Mouse (Mus musculus): ENCODE measurements around the gene Gid4. TPM values are rescaled to one million over a fixed set of nuclear protein-coding genes. Genes with fewer than 3 reads are reported as not detected.
A peak's percentile ranks its signal among the peaks of the same experiment; 100 is the strongest.

Gid4 gene
- total and polyA plus RNA-seq, 2 experiments from 2014 or later: 11.8 to 20.6 TPM

GRCm38 (mm10) chr11:60417717-60418472 lies 950 bp downstream of the Gid4 start, which contains the start of gene Atpaf2:
TSS of gene Atpaf2 (minus strand) at chr11:60418457.
- DNase-seq (ENCODE audit: low spot score): peak; percentile 12
- no peaks in the 10 kb centered on the region for H3K36me3 ChIP-seq (replicated peaks; ENCODE audit: control insufficient read depth, insufficient read depth, low read length)
- peak within 1 kb of the TSS; percentile 72 for H3K9ac ChIP-seq (replicated peaks; ENCODE audit: low read depth, low read length)
- 2% methylated on average over 35 of the region's 39 CpGs for WGBS
- H3K4me2 ChIP-seq (ENCODE audit: low read depth, low read length): peak within 1 kb of the TSS; percentile 96
- H3K9me3 ChIP-seq (replicated peaks; ENCODE audit: control insufficient read depth, low read length): no peaks in the 10 kb centered on the region
- no peaks in the 10 kb centered on the region for H3K27me3 ChIP-seq (ENCODE audit: control insufficient read depth, insufficient read depth, low read length)
- H3K4me3 ChIP-seq (ENCODE audit: low read depth, low read length): peak within 1 kb of the TSS; percentile 92
- H3K4me1 ChIP-seq (ENCODE audit: control insufficient read depth, insufficient read depth): peaks cover 13% of the 10 kb centered on the region
- peak; percentile 15; the same call in 1 of the 2 replicates for ATAC-seq (ENCODE audit: insufficient read depth, low read depth)
- peak within 1 kb of the TSS; percentile 78 for H3K27ac ChIP-seq (ENCODE audit: low read depth)
- TF ChIP-seq CTCF (IDR thresholded peaks at IDR 0.05; ENCODE audit: low read depth) (no peak), EP300 (IDR thresholded peaks at IDR 0.05; ENCODE audit: low read depth) (no peak)

- Histone ChIP-seq H3K36me3 (replicated peaks; ENCODE audit: control insufficient read depth, insufficient read depth, low read length) (no peaks in the 10 kb centered on the region), H3K27me3 (ENCODE audit: control insufficient read depth, insufficient read depth, low read length) (no peaks in the 10 kb centered on the region), H3K27ac (ENCODE audit: low read depth) (0 out of 2 replicates have a peak overlapping the region, but pooled peaks have one; percentile 78), H3K4me1 (ENCODE audit: control insufficient read depth, insufficient read depth) (peaks cover 13% of the 10 kb centered on the region), H3K4me2 (ENCODE audit: low read depth, low read length) (peak overlapping the region; percentile 96), H3K4me3 (ENCODE audit: low read depth, low read length) (peak overlapping the region; percentile 92), H3K9me3 (replicated peaks; ENCODE audit: control insufficient read depth, low read length) (no peaks in the 10 kb centered on the region), H3K9ac (replicated peaks; ENCODE audit: low read depth, low read length) (peak overlapping the region; percentile 72)
- ATAC-seq (ENCODE audit: insufficient read depth, low read depth): no peak
- no peak for DNase-seq (ENCODE audit: low spot score)
- TF ChIP-seq EP300 (IDR thresholded peaks at IDR 0.05; ENCODE audit: low read depth) (no peak), CTCF (IDR thresholded peaks at IDR 0.05; ENCODE audit: low read depth) (no peak)
- WGBS: 7% methylated on average over 6 of the region's 6 CpGs
Observed at GRCm38 (mm10) chr11:60418473-60418803, 1.5 kb downstream of the Gid4 start.

GRCm38 (mm10) chr11:60422046-60422668 lies 5.2 kb downstream of the Gid4 start:
- TF ChIP-seq EP300 (IDR thresholded peaks at IDR 0.05; ENCODE audit: low read depth) (no peak), CTCF (IDR thresholded peaks at IDR 0.05; ENCODE audit: low read depth) (0 out of 2 replicates have a peak, but pooled peaks have one; percentile 12)
- Histone ChIP-seq H3K4me3 (ENCODE audit: low read depth, low read length) (no peak overlapping the region), H3K27ac (ENCODE audit: low read depth) (no peak overlapping the region), H3K4me1 (ENCODE audit: control insufficient read depth, insufficient read depth) (peaks cover 8% of the 10 kb centered on the region), H3K27me3 (ENCODE audit: control insufficient read depth, insufficient read depth, low read length) (no peaks in the 10 kb centered on the region), H3K36me3 (replicated peaks; ENCODE audit: control insufficient read depth, insufficient read depth, low read length) (0 out of 2 replicates have a peak, but pooled peaks cover 9% of the 10 kb centered on the region), H3K9ac (replicated peaks; ENCODE audit: low read depth, low read length) (no peak overlapping the region), H3K9me3 (replicated peaks; ENCODE audit: control insufficient read depth, low read length) (no peaks in the 10 kb centered on the region), H3K4me2 (ENCODE audit: low read depth, low read length) (no peak overlapping the region)
- 73% methylated on average over 5 of the region's 6 CpGs for WGBS
- ATAC-seq (ENCODE audit: insufficient read depth, low read depth): no peak
- peak; percentile 9 for DNase-seq (ENCODE audit: low spot score)

GRCm38 (mm10) chr11:60423006-60423405 lies 6.1 kb downstream of the Gid4 start:
- Histone ChIP-seq H3K4me3 (ENCODE audit: low read depth, low read length) (no peak overlapping the region), H3K4me2 (ENCODE audit: low read depth, low read length) (no peak overlapping the region), H3K9ac (replicated peaks; ENCODE audit: low read depth, low read length) (no peak overlapping the region), H3K4me1 (ENCODE audit: control insufficient read depth, insufficient read depth) (peaks cover 7% of the 10 kb centered on the region), H3K27me3 (ENCODE audit: control insufficient read depth, insufficient read depth, low read length) (no peaks in the 10 kb centered on the region), H3K27ac (ENCODE audit: low read depth) (no peak overlapping the region), H3K9me3 (replicated peaks; ENCODE audit: control insufficient read depth, low read length) (no peaks in the 10 kb centered on the region), H3K36me3 (replicated peaks; ENCODE audit: control insufficient read depth, insufficient read depth, low read length) (0 out of 2 replicates have a peak, but pooled peaks cover 16% of the 10 kb centered on the region)
- ATAC-seq (ENCODE audit: insufficient read depth, low read depth) (no peak), DNase-seq (ENCODE audit: low spot score) (no peak)
- no peak for TF ChIP-seq CTCF (IDR thresholded peaks at IDR 0.05; ENCODE audit: low read depth)
- TF ChIP-seq EP300 (IDR thresholded peaks at IDR 0.05; ENCODE audit: low read depth): no peak
- WGBS: 90% methylated on average over 1 of the region's 1 CpGs

GRCm38 (mm10) chr11:60426417-60426816 lies 9.5 kb downstream of the Gid4 start:
- Histone ChIP-seq H3K36me3 (replicated peaks; ENCODE audit: control insufficient read depth, insufficient read depth, low read length) (peaks cover 22% of the 10 kb centered on the region; the same call in 1 of the 2 replicates), H3K4me3 (ENCODE audit: low read depth, low read length) (no peak overlapping the region), H3K4me2 (ENCODE audit: low read depth, low read length) (no peak overlapping the region), H3K4me1 (ENCODE audit: control insufficient read depth, insufficient read depth) (no peaks in the 10 kb centered on the region), H3K9ac (replicated peaks; ENCODE audit: low read depth, low read length) (no peak overlapping the region), H3K27ac (ENCODE audit: low read depth) (no peak overlapping the region), H3K9me3 (replicated peaks; ENCODE audit: control insufficient read depth, low read length) (no peaks in the 10 kb centered on the region), H3K27me3 (ENCODE audit: control insufficient read depth, insufficient read depth, low read length) (no peaks in the 10 kb centered on the region)
- ATAC-seq (ENCODE audit: insufficient read depth, low read depth): no peak
- 76% methylated on average over 1 of the region's 1 CpGs for WGBS
- TF ChIP-seq CTCF (IDR thresholded peaks at IDR 0.05; ENCODE audit: low read depth) (no peak), EP300 (IDR thresholded peaks at IDR 0.05; ENCODE audit: low read depth) (no peak)
- DNase-seq (ENCODE audit: low spot score): no peak

Data from heart, postnatal 0 days (tissue).